Mouse (Mus musculus): Measurements from ENCODE around the gene Met.

Met gene

GRCm38 (mm10) chr6:17554263-17554662 lies 90.7 kb downstream of the Met start:
- DNase-seq, result no peak

- DNase-seq, result no peak
Observed at GRCm38 (mm10) chr6:17554757-17555156, 91.2 kb downstream of the Met start.

- DNase-seq, result no peak
Observed at GRCm38 (mm10) chr6:17555719-17556118, 92.1 kb downstream of the Met start.

GRCm38 (mm10) chr6:17559657-17560056 lies 96.1 kb downstream of the Met start:
- DNase-seq, result no peak

- DNase-seq, result no peak
Observed at GRCm38 (mm10) chr6:17561347-17561746, 97.7 kb downstream of the Met start.

GRCm38 (mm10) chr6:17561886-17562285 lies 98.3 kb downstream of the Met start:
- DNase-seq, result no peak

- no peak for DNase-seq
Observed at GRCm38 (mm10) chr6:17562472-17563088, 99.0 kb downstream of the Met start.

GRCm38 (mm10) chr6:17568702-17569352 lies 105.2 kb downstream of the Met start:
- DNase-seq, result no peak

GRCm38 (mm10) chr6:17573227-17573626 lies 109.6 kb downstream of the Met start:
- no peak for DNase-seq

- DNase-seq, result no peak
Observed at GRCm38 (mm10) chr6:17573732-17574131, 110.1 kb downstream of the Met start.

- no peak for DNase-seq
Observed at GRCm38 (mm10) chr6:17578092-17578760, 114.6 kb downstream of the Met start.

- no peak for DNase-seq
Observed at GRCm38 (mm10) chr6:17580349-17580748, 116.7 kb downstream of the Met start.

GRCm38 (mm10) chr6:17583982-17584381 lies 120.4 kb downstream of the Met start:
- DNase-seq, result peak; percentile 6

- peak; percentile 46 for DNase-seq
Observed at GRCm38 (mm10) chr6:17589049-17589952, 125.7 kb downstream of the Met start.

GRCm38 (mm10) chr6:17589953-17590627 lies 126.5 kb downstream of the Met start:
- DNase-seq, result no peak

GRCm38 (mm10) chr6:17593971-17594370 lies 130.4 kb downstream of the Met start:
- DNase-seq, result no peak

- DNase-seq, result no peak
Observed at GRCm38 (mm10) chr6:17595712-17596462, 132.3 kb downstream of the Met start.

- no peak for DNase-seq
Observed at GRCm38 (mm10) chr6:17599373-17599772, 135.8 kb downstream of the Met start.

GRCm38 (mm10) chr6:17601526-17601925 lies 137.9 kb downstream of the Met start:
- DNase-seq, result no peak

- DNase-seq, result no peak
Observed at GRCm38 (mm10) chr6:17606915-17607314, 143.3 kb downstream of the Met start.

GRCm38 (mm10) chr6:17611352-17612010 lies 147.9 kb downstream of the Met start:
- DNase-seq, result no peak

Measured in cerebellum, adult 11 months (tissue).